Mouse (Mus musculus): ENCODE results near the gene Btg2. TPM values are rescaled to one million over a fixed set of nuclear protein-coding genes. Genes with fewer than 3 reads are reported as not detected.
A peak's percentile ranks its signal among the peaks of the same experiment; 100 is the strongest.

Gene Btg2
- 26.3 and 29.0 TPM in 2 replicates for polyA plus RNA-seq (2014; fragmentation: Nextera tagmentation; extraction: Ambion mirVana)

DNA sequence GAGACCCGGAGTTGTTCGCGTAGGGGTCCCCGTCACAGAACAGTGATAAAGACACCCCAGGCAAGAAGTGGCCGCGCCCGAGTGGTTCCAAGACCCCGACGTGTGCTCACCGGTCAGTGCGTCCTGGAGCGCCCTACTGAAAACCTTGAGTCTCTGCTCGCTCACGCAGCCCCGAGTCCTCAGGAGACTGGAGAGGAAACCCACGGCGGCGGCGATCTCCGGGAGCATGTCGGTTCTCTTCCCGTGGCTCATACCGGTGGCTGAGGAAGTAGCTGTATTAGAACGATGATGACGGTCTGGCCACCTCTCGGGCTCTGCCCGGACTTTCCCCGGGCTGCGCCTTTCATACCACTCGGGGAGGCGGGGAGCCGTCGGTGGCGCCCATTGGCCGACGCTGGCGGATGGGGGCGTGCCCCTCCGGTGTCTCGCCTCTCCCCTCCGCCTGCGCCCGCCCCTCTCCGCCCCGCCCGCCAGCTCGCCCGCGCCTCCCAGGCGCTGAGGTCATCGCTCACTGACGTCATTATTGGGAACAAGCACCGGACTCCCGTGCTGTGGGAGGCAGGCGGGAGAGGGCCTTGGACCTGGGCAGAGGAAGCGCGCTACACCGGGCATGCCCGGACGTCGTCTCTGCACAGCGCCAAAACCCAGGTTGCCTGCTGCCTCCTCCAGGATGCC is at the start of gene Btg2:
Gene Btg2 (minus strand): TSS at position 319 of the 675 bp plus-strand sequence.
- Histone ChIP-seq H3K4me2 (replicated peaks) (peak within 1 kb of the TSS; percentile 86), H3K4me1 (replicated peaks; ENCODE audit: control insufficient read depth, insufficient read depth, low read length) (peaks cover 18% of the 10 kb centered on the region), H3K27ac (peak within 1 kb of the TSS; percentile 92), H3K9ac (peak within 1 kb of the TSS; percentile 85), H3K27me3 (ENCODE audit: control insufficient read depth, insufficient read depth, low read length) (no peaks in the 10 kb centered on the region), H3K36me3 (replicated peaks; ENCODE audit: control insufficient read depth, insufficient read depth) (no peaks in the 10 kb centered on the region), H3K4me3 (replicated peaks; ENCODE audit: low read length) (peak within 1 kb of the TSS; percentile 76), H3K9me3 (ENCODE audit: control insufficient read depth, low read length) (no peaks in the 10 kb centered on the region)
- DNase-seq (ENCODE audit: low spot score) = peak; percentile 95
- under 1% methylated on average over 60 of the region's 62 CpGs for WGBS
- peak; percentile 94 for ATAC-seq (ENCODE audit: low FRiP score)

DNA sequence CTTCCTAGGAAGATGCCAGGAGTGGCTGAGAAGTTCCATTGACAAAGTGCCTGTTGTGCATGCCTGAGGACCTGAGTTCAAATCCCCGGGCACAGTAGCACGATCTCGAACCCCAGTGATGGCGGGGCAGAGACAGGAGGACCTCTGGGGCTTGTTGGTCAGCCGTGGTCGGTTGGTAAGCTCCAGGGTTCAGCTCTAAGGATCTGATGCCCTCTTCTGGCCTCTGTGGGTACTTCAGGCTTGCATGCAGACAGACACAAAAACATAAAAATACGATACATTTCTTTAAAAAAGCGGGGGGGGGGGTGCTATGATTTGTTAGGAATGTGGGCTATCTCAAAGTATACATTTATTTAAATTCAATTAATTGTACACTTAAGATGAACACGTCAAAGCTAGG is 43.3 kb upstream of the Btg2 start:
- DNase-seq (ENCODE audit: low spot score) = no peak
- no peak overlapping the region for H3K4me3 ChIP-seq (replicated peaks; ENCODE audit: low read length)
- H3K9me3 ChIP-seq (ENCODE audit: control insufficient read depth, low read length) = no peaks in the 10 kb centered on the region
- no peaks in the 10 kb centered on the region for H3K36me3 ChIP-seq (replicated peaks; ENCODE audit: control insufficient read depth, insufficient read depth)
- 50% methylated on average over 9 of the region's 9 CpGs for WGBS
- no peak for ATAC-seq (ENCODE audit: low FRiP score)
- H3K9ac ChIP-seq = no peak overlapping the region
- H3K27me3 ChIP-seq (ENCODE audit: control insufficient read depth, insufficient read depth, low read length) = no peaks in the 10 kb centered on the region
- no peak overlapping the region for H3K4me2 ChIP-seq (replicated peaks)
- no peak overlapping the region for H3K27ac ChIP-seq
- H3K4me1 ChIP-seq (replicated peaks; ENCODE audit: control insufficient read depth, insufficient read depth, low read length) = no peaks in the 10 kb centered on the region

DNA sequence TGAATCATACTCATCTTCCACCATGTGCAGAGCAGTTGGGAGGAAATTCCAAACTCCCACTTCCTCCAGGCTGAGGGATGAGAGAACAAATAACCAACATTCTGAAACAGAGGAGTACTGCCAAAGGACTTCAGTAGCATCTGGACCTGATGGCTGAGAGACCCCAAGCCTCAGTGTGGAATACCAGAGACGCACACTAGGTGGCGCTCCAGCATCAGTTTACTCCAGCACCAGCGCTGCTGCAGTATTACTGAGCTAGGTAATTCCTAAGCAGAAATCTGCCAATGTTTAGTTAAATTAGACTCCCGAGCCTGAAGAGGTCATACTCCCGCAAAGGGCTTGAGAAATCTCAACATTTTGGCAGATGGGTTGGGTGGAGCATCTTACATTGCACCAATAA is 41.3 kb upstream of the Btg2 start:
- Histone ChIP-seq H3K4me2 (replicated peaks) (0 out of 2 replicates have a peak overlapping the region, but pooled peaks have one; percentile 6), H3K27ac (no peak overlapping the region), H3K9me3 (ENCODE audit: control insufficient read depth, low read length) (no peaks in the 10 kb centered on the region), H3K4me1 (replicated peaks; ENCODE audit: control insufficient read depth, insufficient read depth, low read length) (0 out of 2 replicates have a peak, but pooled peaks cover 2% of the 10 kb centered on the region), H3K27me3 (ENCODE audit: control insufficient read depth, insufficient read depth, low read length) (no peaks in the 10 kb centered on the region), H3K9ac (no peak overlapping the region), H3K36me3 (replicated peaks; ENCODE audit: control insufficient read depth, insufficient read depth) (no peaks in the 10 kb centered on the region), H3K4me3 (replicated peaks; ENCODE audit: low read length) (no peak overlapping the region)
- 8% methylated on average over 5 of the region's 5 CpGs for WGBS
- DNase-seq (ENCODE audit: low spot score) = peak; percentile 98
- ATAC-seq (ENCODE audit: low FRiP score) = peak; percentile 77; the same call in 1 of the 2 replicates

GRCm38 (mm10) chr1:134117110-134117509 is 38.2 kb upstream of the Btg2 start:
- H3K4me1 ChIP-seq (replicated peaks; ENCODE audit: control insufficient read depth, insufficient read depth, low read length) = 0 out of 2 replicates have a peak, but pooled peaks cover 2% of the 10 kb centered on the region
- no peaks in the 10 kb centered on the region for H3K9me3 ChIP-seq (ENCODE audit: control insufficient read depth, low read length)
- H3K36me3 ChIP-seq (replicated peaks; ENCODE audit: control insufficient read depth, insufficient read depth) = no peaks in the 10 kb centered on the region
- no peak overlapping the region for H3K4me2 ChIP-seq (replicated peaks)
- no peak overlapping the region for H3K27ac ChIP-seq
- WGBS = 80% methylated on average over 5 of the region's 5 CpGs
- DNase-seq (ENCODE audit: low spot score) (no peak), ATAC-seq (ENCODE audit: low FRiP score) (no peak)
- no peak overlapping the region for H3K9ac ChIP-seq
- H3K27me3 ChIP-seq (ENCODE audit: control insufficient read depth, insufficient read depth, low read length) = no peaks in the 10 kb centered on the region
- no peak overlapping the region for H3K4me3 ChIP-seq (replicated peaks; ENCODE audit: low read length)

DNA sequence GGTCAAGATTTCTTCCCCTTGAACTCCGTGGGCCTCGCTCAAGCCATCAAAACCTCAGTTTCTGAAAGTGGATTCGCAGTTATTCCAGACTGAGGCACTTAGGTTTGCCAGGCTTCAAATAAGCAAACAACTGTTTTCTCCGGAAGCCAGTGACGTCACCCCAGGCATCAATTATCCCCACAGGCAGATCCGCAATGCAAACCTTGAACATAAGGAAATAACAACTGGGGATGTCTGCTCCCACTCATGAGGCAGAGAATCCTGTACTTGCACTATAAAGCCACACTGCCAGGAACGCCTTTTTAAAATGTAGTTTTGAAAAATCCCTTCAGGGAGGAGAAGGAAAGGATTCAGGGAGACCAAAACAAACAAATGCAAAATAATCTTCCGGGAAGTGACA is 36.5 kb upstream of the Btg2 start:
- H3K27me3 ChIP-seq (ENCODE audit: control insufficient read depth, insufficient read depth, low read length) = no peaks in the 10 kb centered on the region
- 67% methylated on average over 8 of the region's 8 CpGs for WGBS
- DNase-seq (ENCODE audit: low spot score) = no peak
- H3K4me2 ChIP-seq (replicated peaks) = no peak overlapping the region
- H3K4me1 ChIP-seq (replicated peaks; ENCODE audit: control insufficient read depth, insufficient read depth, low read length) = 0 out of 2 replicates have a peak, but pooled peaks cover 2% of the 10 kb centered on the region
- no peak for ATAC-seq (ENCODE audit: low FRiP score)
- H3K36me3 ChIP-seq (replicated peaks; ENCODE audit: control insufficient read depth, insufficient read depth) = no peaks in the 10 kb centered on the region
- H3K4me3 ChIP-seq (replicated peaks; ENCODE audit: low read length) = no peak overlapping the region
- no peak overlapping the region for H3K9ac ChIP-seq
- no peaks in the 10 kb centered on the region for H3K9me3 ChIP-seq (ENCODE audit: control insufficient read depth, low read length)
- no peak overlapping the region for H3K27ac ChIP-seq

DNA sequence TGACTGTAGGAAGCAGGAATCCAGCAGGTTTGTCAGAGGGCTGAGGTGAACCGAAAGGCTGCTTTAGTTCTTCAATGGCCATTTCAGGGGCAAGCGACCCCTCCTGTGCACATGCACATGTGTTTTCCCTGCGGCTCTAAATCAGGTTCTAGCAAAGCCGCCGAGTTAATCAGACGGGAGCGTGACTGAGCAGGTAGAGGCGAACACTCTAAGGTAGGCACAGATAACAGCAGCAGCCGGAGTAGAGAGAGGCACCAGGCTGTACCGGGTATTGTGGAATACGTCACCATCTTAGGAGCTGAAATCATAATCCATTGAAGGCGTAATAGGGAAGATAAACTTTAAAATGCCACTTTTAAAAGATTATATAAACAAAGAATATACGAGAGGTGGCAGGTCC is 35.8 kb upstream of the Btg2 start:
- WGBS = 94% methylated on average over 13 of the region's 13 CpGs
- ATAC-seq (ENCODE audit: low FRiP score) = no peak
- no peak overlapping the region for H3K9ac ChIP-seq

DNA sequence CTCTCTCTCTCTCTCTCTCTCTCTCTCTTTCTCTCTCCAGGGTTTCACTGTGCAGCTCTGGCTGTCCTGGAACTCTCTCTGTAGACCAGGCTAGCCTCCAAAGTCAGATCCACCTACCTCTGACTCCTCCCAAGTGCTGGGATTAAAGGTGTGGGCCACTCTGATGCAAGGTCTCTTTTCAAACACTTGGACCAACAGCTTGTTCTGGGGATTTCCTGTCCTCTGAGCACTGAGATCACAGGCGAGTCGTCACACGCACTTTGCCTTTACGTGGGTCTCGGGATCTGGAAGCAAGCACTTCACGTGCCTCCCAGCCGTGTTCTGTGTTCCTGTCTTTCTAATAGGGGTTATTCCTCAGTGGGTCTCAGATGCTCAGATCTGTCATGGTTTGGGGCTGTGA is 35.1 kb upstream of the Btg2 start:
- Histone ChIP-seq H3K9me3 (ENCODE audit: control insufficient read depth, low read length) (no peaks in the 10 kb centered on the region), H3K4me3 (replicated peaks; ENCODE audit: low read length) (no peak overlapping the region), H3K27ac (no peak overlapping the region), H3K4me1 (replicated peaks; ENCODE audit: control insufficient read depth, insufficient read depth, low read length) (0 out of 2 replicates have a peak, but pooled peaks cover 2% of the 10 kb centered on the region), H3K9ac (no peak overlapping the region), H3K4me2 (replicated peaks) (no peak overlapping the region), H3K27me3 (ENCODE audit: control insufficient read depth, insufficient read depth, low read length) (no peaks in the 10 kb centered on the region), H3K36me3 (replicated peaks; ENCODE audit: control insufficient read depth, insufficient read depth) (no peaks in the 10 kb centered on the region)
- ATAC-seq (ENCODE audit: low FRiP score) (no peak), DNase-seq (ENCODE audit: low spot score) (no peak)
- WGBS = 91% methylated on average over 7 of the region's 7 CpGs

More for the DNA sequence above, 35.8 kb upstream of the Btg2 start:
- no peak overlapping the region for H3K4me3 ChIP-seq (replicated peaks; ENCODE audit: low read length)
- H3K27me3 ChIP-seq (ENCODE audit: control insufficient read depth, insufficient read depth, low read length) = no peaks in the 10 kb centered on the region
- H3K4me1 ChIP-seq (replicated peaks; ENCODE audit: control insufficient read depth, insufficient read depth, low read length) = 0 out of 2 replicates have a peak, but pooled peaks cover 2% of the 10 kb centered on the region
- H3K27ac ChIP-seq = no peak overlapping the region
- H3K36me3 ChIP-seq (replicated peaks; ENCODE audit: control insufficient read depth, insufficient read depth) = no peaks in the 10 kb centered on the region
- no peaks in the 10 kb centered on the region for H3K9me3 ChIP-seq (ENCODE audit: control insufficient read depth, low read length)
- DNase-seq (ENCODE audit: low spot score) = no peak
- no peak overlapping the region for H3K4me2 ChIP-seq (replicated peaks)

GRCm38 (mm10) chr1:134113560-134113959 is 34.6 kb upstream of the Btg2 start:
- DNase-seq (ENCODE audit: low spot score) (no peak), ATAC-seq (ENCODE audit: low FRiP score) (no peak)
- no peak overlapping the region for H3K4me3 ChIP-seq (replicated peaks; ENCODE audit: low read length)
- H3K36me3 ChIP-seq (replicated peaks; ENCODE audit: control insufficient read depth, insufficient read depth) = no peaks in the 10 kb centered on the region
- no peak overlapping the region for H3K4me2 ChIP-seq (replicated peaks)
- 70% methylated on average over 5 of the region's 5 CpGs for WGBS
- no peak overlapping the region for H3K9ac ChIP-seq
- H3K9me3 ChIP-seq (ENCODE audit: control insufficient read depth, low read length) = no peaks in the 10 kb centered on the region
- H3K4me1 ChIP-seq (replicated peaks; ENCODE audit: control insufficient read depth, insufficient read depth, low read length) = 0 out of 2 replicates have a peak, but pooled peaks cover 2% of the 10 kb centered on the region
- H3K27ac ChIP-seq = no peak overlapping the region
- H3K27me3 ChIP-seq (ENCODE audit: control insufficient read depth, insufficient read depth, low read length) = no peaks in the 10 kb centered on the region

GRCm38 (mm10) chr1:134110979-134111378 is 32.1 kb upstream of the Btg2 start, which contains the start of gene Chit1:
Gene Chit1, plus strand, starts transcription at chr1:134111242.
- no peak for ATAC-seq (ENCODE audit: low FRiP score)
- Histone ChIP-seq H3K4me1 (replicated peaks; ENCODE audit: control insufficient read depth, insufficient read depth, low read length) (0 out of 2 replicates have a peak, but pooled peaks cover 2% of the 10 kb centered on the region), H3K27me3 (ENCODE audit: control insufficient read depth, insufficient read depth, low read length) (no peaks in the 10 kb centered on the region), H3K4me2 (replicated peaks) (no peak within 1 kb of the TSS), H3K36me3 (replicated peaks; ENCODE audit: control insufficient read depth, insufficient read depth) (no peaks in the 10 kb centered on the region), H3K9ac (no peak within 1 kb of the TSS), H3K9me3 (ENCODE audit: control insufficient read depth, low read length) (no peaks in the 10 kb centered on the region), H3K27ac (no peak within 1 kb of the TSS), H3K4me3 (replicated peaks; ENCODE audit: low read length) (no peak within 1 kb of the TSS)
- 82% methylated on average over 4 of the region's 4 CpGs for WGBS
- DNase-seq (ENCODE audit: low spot score) = no peak

Measured in hindbrain, embryonic 14.5 days (tissue).